Mouse (Mus musculus): ENCODE data around the gene Cd164l2. TPM values are rescaled to one million over a fixed set of nuclear protein-coding genes. Genes with fewer than 3 reads are reported as not detected.
A peak's percentile ranks its signal among the peaks of the same experiment; 100 is the strongest.

Cd164l2 gene
- polyA plus RNA-seq, 1 experiment from 2014 or later = 5.2 TPM

DNA sequence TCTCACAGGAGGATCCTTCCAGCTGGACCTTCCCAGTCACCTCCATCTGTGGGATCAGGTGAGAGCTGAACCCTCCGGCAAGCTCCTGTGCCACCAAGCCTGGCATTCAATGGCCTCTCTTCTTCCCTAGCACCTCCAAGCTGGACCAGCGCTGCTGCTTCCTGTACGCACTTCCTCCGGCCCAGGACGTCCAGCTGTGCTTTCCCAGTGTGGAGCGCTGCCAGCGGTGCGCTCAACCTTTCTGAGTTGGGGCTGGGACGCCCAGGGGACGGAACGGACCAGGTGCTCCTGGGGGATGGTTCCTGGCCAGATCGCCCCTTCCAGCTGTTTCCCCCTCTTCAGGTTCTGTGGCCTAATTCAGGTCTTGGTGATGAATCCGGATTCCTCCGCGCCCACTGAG, 35.1 kb downstream of the Cd164l2 start:
- H3K4me1 ChIP-seq = peaks cover 27% of the 10 kb centered on the region
- H3K9ac ChIP-seq = no peak overlapping the region
- WGBS = 28% methylated on average over 15 of the region's 15 CpGs
- no peak overlapping the region for H3K4me3 ChIP-seq
- H3K36me3 ChIP-seq = no peaks in the 10 kb centered on the region
- no peak overlapping the region for H3K4me2 ChIP-seq
- ATAC-seq (ENCODE audit: insufficient number of reproducible peaks, low FRiP score, low TSS enrichment, low read depth) = no peak
- H3K27me3 ChIP-seq = peaks cover 78% of the 10 kb centered on the region
- H3K9me3 ChIP-seq = no peaks in the 10 kb centered on the region
- H3K27ac ChIP-seq = no peak overlapping the region

GRCm38 (mm10) chr4:133247806-133248449, 36.0 kb downstream of the Cd164l2 start:
- Histone ChIP-seq H3K4me2 (no peak overlapping the region), H3K27ac (no peak overlapping the region), H3K9ac (no peak overlapping the region), H3K4me3 (no peak overlapping the region), H3K27me3 (peaks cover 76% of the 10 kb centered on the region), H3K9me3 (no peaks in the 10 kb centered on the region), H3K4me1 (peaks cover 26% of the 10 kb centered on the region), H3K36me3 (no peaks in the 10 kb centered on the region)
- no peak for ATAC-seq (ENCODE audit: insufficient number of reproducible peaks, low FRiP score, low TSS enrichment, low read depth)
- WGBS = 68% methylated on average over 13 of the region's 13 CpGs

- H3K4me3 ChIP-seq = peak overlapping the region; percentile 42
- no peak for ATAC-seq (ENCODE audit: insufficient number of reproducible peaks, low FRiP score, low TSS enrichment, low read depth)
- H3K9ac ChIP-seq = peak overlapping the region; percentile 31; the same call in 1 of the 2 replicates
- no peak overlapping the region for H3K27ac ChIP-seq
- H3K4me1 ChIP-seq = peaks cover 26% of the 10 kb centered on the region
- peak overlapping the region; percentile 72 for H3K4me2 ChIP-seq
- no peaks in the 10 kb centered on the region for H3K36me3 ChIP-seq
- H3K9me3 ChIP-seq = no peaks in the 10 kb centered on the region
- 3% methylated on average over 22 of the region's 22 CpGs for WGBS
- H3K27me3 ChIP-seq = peaks cover 66% of the 10 kb centered on the region
Measured at GRCm38 (mm10) chr4:133250609-133251008, 38.7 kb downstream of the Cd164l2 start.

- peak overlapping the region; percentile 31; the same call in 1 of the 2 replicates for H3K9ac ChIP-seq
- 3% methylated on average over 31 of the region's 31 CpGs for WGBS
- H3K4me1 ChIP-seq = peaks cover 26% of the 10 kb centered on the region
- no peaks in the 10 kb centered on the region for H3K36me3 ChIP-seq
- H3K27ac ChIP-seq = 0 out of 2 replicates have a peak overlapping the region, but pooled peaks have one; percentile 33
- ATAC-seq (ENCODE audit: insufficient number of reproducible peaks, low FRiP score, low TSS enrichment, low read depth) = no peak
- H3K4me2 ChIP-seq = peak overlapping the region; percentile 72
- no peaks in the 10 kb centered on the region for H3K9me3 ChIP-seq
- peaks cover 70% of the 10 kb centered on the region for H3K27me3 ChIP-seq
- H3K4me3 ChIP-seq = peak overlapping the region; percentile 42
Measured at GRCm38 (mm10) chr4:133251214-133251613, 39.3 kb downstream of the Cd164l2 start.

DNA sequence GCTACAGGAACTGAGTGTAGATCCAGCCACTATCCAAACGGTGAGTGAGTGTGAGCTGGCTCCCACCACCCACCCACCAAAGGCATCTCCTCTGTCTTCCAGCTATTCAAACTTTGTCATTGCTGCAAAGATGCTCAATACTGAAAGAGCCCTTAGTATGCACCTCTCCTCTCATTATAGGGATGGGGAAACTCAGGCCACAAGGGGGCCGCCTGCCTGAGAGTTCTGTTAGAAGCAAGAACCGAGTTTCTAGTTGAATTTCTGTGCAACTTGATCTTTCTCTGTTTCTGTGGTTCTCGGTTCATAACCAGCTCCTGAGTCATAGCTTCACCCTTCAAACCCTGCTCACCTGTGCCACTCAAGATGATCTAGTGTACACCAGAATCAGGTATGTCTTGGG, 40.2 kb downstream of the Cd164l2 start:
- no peak for ATAC-seq (ENCODE audit: insufficient number of reproducible peaks, low FRiP score, low TSS enrichment, low read depth)
- peaks cover 28% of the 10 kb centered on the region for H3K4me1 ChIP-seq
- H3K27me3 ChIP-seq = peaks cover 70% of the 10 kb centered on the region
- no peak overlapping the region for H3K9ac ChIP-seq
- H3K4me2 ChIP-seq = no peak overlapping the region
- no peak overlapping the region for H3K27ac ChIP-seq
- no peaks in the 10 kb centered on the region for H3K9me3 ChIP-seq
- WGBS = 33% methylated on average over 4 of the region's 4 CpGs
- H3K4me3 ChIP-seq = no peak overlapping the region
- no peaks in the 10 kb centered on the region for H3K36me3 ChIP-seq

DNA sequence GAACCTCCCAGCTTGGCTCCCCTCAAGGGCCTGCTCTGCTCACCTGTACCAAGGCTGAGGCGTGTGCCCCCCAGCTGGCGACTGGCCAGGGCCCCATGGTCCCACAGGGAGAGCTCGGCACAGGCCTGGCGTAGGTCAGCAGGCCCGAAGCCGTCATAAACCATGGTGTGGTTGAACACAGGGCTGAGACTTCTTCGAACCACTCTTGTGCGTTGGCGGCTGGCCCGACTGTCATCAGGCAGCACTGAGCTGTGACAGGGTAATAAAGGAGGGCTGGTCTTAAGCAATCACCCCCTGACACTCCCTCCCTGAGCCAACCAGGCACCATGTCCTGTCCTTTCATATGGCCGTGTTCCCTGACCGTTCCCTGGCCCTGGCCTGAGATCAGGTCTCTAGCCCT, 41.5 kb downstream of the Cd164l2 start:
- no peak overlapping the region for H3K4me2 ChIP-seq
- no peaks in the 10 kb centered on the region for H3K36me3 ChIP-seq
- no peaks in the 10 kb centered on the region for H3K9me3 ChIP-seq
- WGBS = 55% methylated on average over 12 of the region's 12 CpGs
- H3K27me3 ChIP-seq = peaks cover 63% of the 10 kb centered on the region
- no peak overlapping the region for H3K9ac ChIP-seq
- H3K4me3 ChIP-seq = no peak overlapping the region
- peaks cover 25% of the 10 kb centered on the region for H3K4me1 ChIP-seq
- ATAC-seq (ENCODE audit: insufficient number of reproducible peaks, low FRiP score, low TSS enrichment, low read depth) = no peak
- no peak overlapping the region for H3K27ac ChIP-seq

- Histone ChIP-seq H3K9me3 (no peaks in the 10 kb centered on the region), H3K4me1 (peaks cover 19% of the 10 kb centered on the region), H3K36me3 (no peaks in the 10 kb centered on the region), H3K27ac (no peak overlapping the region), H3K4me3 (no peak overlapping the region), H3K4me2 (no peak overlapping the region), H3K9ac (no peak overlapping the region), H3K27me3 (peaks cover 50% of the 10 kb centered on the region)
- ATAC-seq (ENCODE audit: insufficient number of reproducible peaks, low FRiP score, low TSS enrichment, low read depth) = no peak
- WGBS = 52% methylated on average over 6 of the region's 6 CpGs
Measured at GRCm38 (mm10) chr4:133255392-133255791, 43.5 kb downstream of the Cd164l2 start.

GRCm38 (mm10) chr4:133256820-133257219, 44.9 kb downstream of the Cd164l2 start:
- Histone ChIP-seq H3K4me1 (peaks cover 8% of the 10 kb centered on the region), H3K27ac (no peak overlapping the region), H3K27me3 (peaks cover 39% of the 10 kb centered on the region), H3K9ac (no peak overlapping the region), H3K4me2 (peak overlapping the region; percentile 34), H3K4me3 (peak overlapping the region; percentile 12), H3K36me3 (no peaks in the 10 kb centered on the region), H3K9me3 (no peaks in the 10 kb centered on the region)
- 12% methylated on average over 24 of the region's 24 CpGs for WGBS
- 0 out of 2 replicates have a peak, but pooled peaks have one; percentile 16 for ATAC-seq (ENCODE audit: insufficient number of reproducible peaks, low FRiP score, low TSS enrichment, low read depth)

- H3K4me3 ChIP-seq = peak overlapping the region; percentile 12; the same call in 1 of the 2 replicates
- peaks cover 12% of the 10 kb centered on the region for H3K4me1 ChIP-seq
- peak overlapping the region; percentile 34 for H3K4me2 ChIP-seq
- H3K27me3 ChIP-seq = peaks cover 35% of the 10 kb centered on the region
- ATAC-seq (ENCODE audit: insufficient number of reproducible peaks, low FRiP score, low TSS enrichment, low read depth) = peak; percentile 21; the same call in 1 of the 2 replicates
- H3K9ac ChIP-seq = no peak overlapping the region
- no peaks in the 10 kb centered on the region for H3K9me3 ChIP-seq
- H3K27ac ChIP-seq = no peak overlapping the region
- 29% methylated on average over 12 of the region's 12 CpGs for WGBS
- no peaks in the 10 kb centered on the region for H3K36me3 ChIP-seq
Measured at GRCm38 (mm10) chr4:133257230-133257629, 45.3 kb downstream of the Cd164l2 start.

DNA sequence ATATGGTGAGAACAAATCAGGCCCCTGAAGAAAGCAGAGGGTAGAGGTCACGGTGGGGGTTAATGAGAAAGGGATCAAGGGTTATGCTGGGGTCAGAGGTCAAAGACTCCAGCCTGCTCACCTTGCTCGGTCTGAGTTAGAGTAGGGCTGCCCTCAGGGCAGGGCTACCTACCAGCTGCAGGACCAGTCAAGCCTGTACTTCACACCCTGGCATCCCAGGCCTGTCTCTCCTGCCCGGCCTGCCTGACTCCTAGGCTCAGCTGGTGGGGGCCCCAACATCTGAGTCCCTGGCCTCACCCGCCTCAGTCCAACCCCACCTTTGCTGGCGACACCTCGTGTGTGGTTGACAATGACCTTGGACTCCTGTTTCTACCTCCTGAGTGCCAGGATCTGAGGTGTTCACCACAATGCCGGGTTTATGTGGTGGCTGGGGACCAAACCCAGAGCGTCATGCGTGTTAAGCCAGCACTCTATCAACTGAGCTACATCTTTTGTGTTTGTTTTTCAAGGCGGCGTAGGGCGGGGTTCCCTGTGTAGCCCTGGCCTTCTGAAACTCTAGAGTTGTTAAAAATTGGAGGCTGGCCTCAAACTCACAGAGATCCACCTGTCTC, 46.0 kb downstream of the Cd164l2 start:
- no peak for ATAC-seq (ENCODE audit: insufficient number of reproducible peaks, low FRiP score, low TSS enrichment, low read depth)
- Histone ChIP-seq H3K9ac (no peak overlapping the region), H3K9me3 (no peaks in the 10 kb centered on the region), H3K4me1 (peaks cover 12% of the 10 kb centered on the region), H3K36me3 (no peaks in the 10 kb centered on the region), H3K27ac (no peak overlapping the region), H3K4me3 (no peak overlapping the region), H3K27me3 (peaks cover 29% of the 10 kb centered on the region), H3K4me2 (no peak overlapping the region)
- 76% methylated on average over 12 of the region's 12 CpGs for WGBS

DNA sequence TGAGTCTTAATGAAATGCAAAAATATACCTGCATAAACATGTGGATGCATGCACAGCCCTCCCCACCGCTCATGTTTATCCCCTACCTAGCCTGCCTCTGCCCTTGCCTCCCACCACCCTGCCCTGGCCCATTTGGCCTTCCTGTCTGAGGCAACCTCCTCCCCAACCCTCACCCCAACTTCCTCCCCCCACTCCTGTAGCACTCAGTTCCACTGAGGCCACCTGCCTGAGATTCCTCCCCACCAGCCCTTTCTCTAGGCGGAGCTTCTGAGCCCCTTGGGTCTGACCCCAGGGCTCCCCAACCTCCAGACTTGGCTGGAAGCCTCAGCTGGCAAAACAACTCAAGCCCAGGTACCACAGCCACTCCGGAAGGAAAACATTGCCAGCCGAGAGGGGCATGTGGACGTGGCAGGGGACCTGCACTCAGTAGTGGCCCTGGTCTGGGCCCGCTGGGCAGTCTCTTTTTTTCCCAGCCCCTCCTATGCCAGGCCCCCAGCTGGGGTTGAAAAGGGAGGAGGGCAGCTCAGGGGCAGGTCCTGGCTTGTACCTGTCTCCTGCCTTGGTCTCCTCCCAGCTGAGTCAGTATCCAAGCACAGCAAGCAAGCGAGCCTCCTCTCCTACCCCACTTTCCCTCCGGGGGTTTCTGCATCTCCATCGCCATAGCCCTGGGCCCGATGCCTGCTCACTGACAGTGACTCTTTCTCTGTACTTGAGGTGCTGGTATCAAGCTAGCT, 49.9 kb downstream of the Cd164l2 start:
- Histone ChIP-seq H3K9ac (no peak overlapping the region), H3K4me2 (peak overlapping the region; percentile 22), H3K27me3 (peaks cover 9% of the 10 kb centered on the region), H3K4me3 (peak overlapping the region; percentile 27), H3K9me3 (no peaks in the 10 kb centered on the region), H3K36me3 (peaks cover 26% of the 10 kb centered on the region), H3K4me1 (peaks cover 9% of the 10 kb centered on the region), H3K27ac (peak overlapping the region; percentile 75)
- 38% methylated on average over 10 of the region's 10 CpGs for WGBS
- ATAC-seq (ENCODE audit: insufficient number of reproducible peaks, low FRiP score, low TSS enrichment, low read depth) = no peak

DNA sequence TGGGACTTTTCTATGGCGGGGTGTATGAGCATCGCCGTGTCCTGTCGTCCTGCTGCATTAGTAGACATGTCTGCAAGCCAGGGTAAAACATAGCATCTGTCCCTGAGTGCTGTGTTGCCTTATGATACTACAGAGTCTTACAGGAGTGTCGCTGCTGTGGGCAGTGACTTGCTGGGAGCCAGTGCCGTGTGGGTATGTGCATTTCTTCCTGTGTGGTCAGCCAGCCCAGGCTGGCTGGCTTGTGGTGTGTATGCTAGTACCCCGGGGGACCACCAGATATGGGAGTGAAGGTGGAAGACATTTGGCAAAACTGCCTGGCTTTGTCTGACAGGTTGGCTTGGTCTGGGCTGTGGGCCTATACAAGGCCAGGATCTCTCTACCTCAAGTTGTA, 50.4 kb downstream of the Cd164l2 start:
- 54% methylated on average over 7 of the region's 7 CpGs for WGBS
- no peak for ATAC-seq (ENCODE audit: insufficient number of reproducible peaks, low FRiP score, low TSS enrichment, low read depth)
- Histone ChIP-seq H3K4me1 (peaks cover 6% of the 10 kb centered on the region; the same call in 1 of the 2 replicates), H3K4me2 (peak overlapping the region; percentile 10), H3K4me3 (peak overlapping the region; percentile 27), H3K9ac (no peak overlapping the region), H3K27ac (peak overlapping the region; percentile 75), H3K36me3 (peaks cover 32% of the 10 kb centered on the region), H3K9me3 (no peaks in the 10 kb centered on the region), H3K27me3 (0 out of 2 replicates have a peak, but pooled peaks cover 3% of the 10 kb centered on the region)

All from limb, embryonic 15.5 days (tissue).